Mouse (Mus musculus): ENCODE data around the gene Babam2. TPM values are rescaled to one million over a fixed set of nuclear protein-coding genes. Genes with fewer than 3 reads are reported as not detected.

Gene Babam2
- polyA plus RNA-seq, 1 experiment from 2014 or later, result 53.2 TPM

- WGBS, result 75% methylated on average over 6 of the region's 6 CpGs
- H3K27ac ChIP-seq, result no peak overlapping the region
- no peaks in the 10 kb centered on the region for H3K36me3 ChIP-seq (replicated peaks)
- no peaks in the 10 kb centered on the region for H3K27me3 ChIP-seq (replicated peaks)
- H3K4me1 ChIP-seq, result peaks cover 6% of the 10 kb centered on the region; the same call in 1 of the 2 replicates
- no peak overlapping the region for H3K4me2 ChIP-seq
- no peak overlapping the region for H3K9ac ChIP-seq
- no peak for ATAC-seq (replicated peaks)
- no peaks in the 10 kb centered on the region for H3K9me3 ChIP-seq
- H3K4me3 ChIP-seq, result no peak overlapping the region
These were observed 405.5 kb downstream of the Babam2 start for GRCm38 (mm10) chr5:32102971-32103431.

DNA sequence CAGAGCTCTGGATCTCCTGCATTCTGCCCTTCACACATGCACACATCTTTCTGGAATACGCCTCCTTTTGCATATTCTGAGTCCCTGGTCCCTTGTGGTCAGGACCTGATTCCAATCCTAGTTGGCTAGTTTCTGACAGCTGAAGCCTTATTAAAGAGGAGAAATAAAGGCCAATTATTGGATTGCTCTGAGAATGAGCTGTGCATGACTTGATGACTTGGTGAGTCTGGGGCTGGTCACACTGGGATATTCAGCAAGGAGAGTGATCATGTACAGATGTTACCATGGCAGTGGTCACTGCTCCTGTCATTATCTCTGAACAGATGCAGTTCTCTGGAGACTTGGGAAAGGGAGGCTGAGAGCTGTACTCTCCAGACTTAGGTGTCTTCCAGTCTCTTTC lies 406.1 kb downstream of the Babam2 start:
- Histone ChIP-seq H3K36me3 (replicated peaks) (no peaks in the 10 kb centered on the region), H3K9ac (no peak overlapping the region), H3K4me1 (peaks cover 6% of the 10 kb centered on the region; the same call in 1 of the 2 replicates), H3K4me2 (no peak overlapping the region), H3K27me3 (replicated peaks) (no peaks in the 10 kb centered on the region), H3K27ac (no peak overlapping the region), H3K9me3 (no peaks in the 10 kb centered on the region), H3K4me3 (no peak overlapping the region)
- 93% methylated on average over 1 of the region's 1 CpGs for WGBS
- ATAC-seq (replicated peaks), result no peak

DNA sequence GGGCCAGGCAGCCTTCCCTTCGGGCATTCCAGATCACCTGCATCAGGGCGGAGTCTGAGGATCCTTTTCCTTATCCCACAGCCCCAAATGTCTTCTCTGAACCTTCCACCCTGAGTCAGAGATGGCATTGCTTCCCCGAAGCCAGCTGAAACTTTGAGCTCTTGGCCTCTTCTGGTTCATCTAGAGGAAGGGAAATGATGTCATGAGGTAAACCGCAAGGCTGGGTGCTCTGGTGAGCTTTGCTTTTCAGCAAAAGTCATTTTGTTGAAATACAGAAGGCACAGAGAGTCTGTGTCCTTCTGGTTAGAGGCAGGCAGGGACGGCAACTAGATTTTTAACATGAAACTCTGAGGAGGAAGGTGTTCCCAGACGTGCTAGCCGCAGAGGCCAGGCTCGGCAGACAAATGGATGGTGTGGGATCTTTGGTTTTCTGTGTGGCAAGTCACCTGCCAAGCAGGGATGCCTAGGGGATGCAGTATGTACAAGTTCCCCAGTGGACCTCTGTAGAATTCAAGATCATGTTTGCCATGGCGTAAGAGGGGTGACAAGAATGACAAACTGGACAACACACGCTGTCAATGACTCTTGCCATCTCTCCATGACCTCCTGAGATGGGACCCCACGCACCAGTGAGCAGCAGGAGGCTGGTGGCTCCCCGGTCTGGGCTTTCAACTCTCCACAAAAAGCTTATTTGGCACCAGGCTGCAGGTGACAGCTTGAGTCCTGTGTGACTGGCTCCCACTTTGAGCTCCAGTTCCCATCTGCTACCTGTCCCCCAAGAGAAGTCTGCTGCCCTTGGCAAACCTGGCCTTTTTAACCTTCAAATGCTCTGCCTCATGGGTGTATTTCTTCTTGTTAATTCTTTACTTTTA lies 406.9 kb downstream of the Babam2 start:
- Histone ChIP-seq H3K4me3 (no peak overlapping the region), H3K36me3 (replicated peaks) (no peaks in the 10 kb centered on the region), H3K4me2 (no peak overlapping the region), H3K9me3 (no peaks in the 10 kb centered on the region), H3K27ac (no peak overlapping the region), H3K4me1 (peaks cover 6% of the 10 kb centered on the region; the same call in 1 of the 2 replicates), H3K27me3 (replicated peaks) (no peaks in the 10 kb centered on the region), H3K9ac (no peak overlapping the region)
- 91% methylated on average over 12 of the region's 12 CpGs for WGBS
- ATAC-seq (replicated peaks), result no peak

DNA sequence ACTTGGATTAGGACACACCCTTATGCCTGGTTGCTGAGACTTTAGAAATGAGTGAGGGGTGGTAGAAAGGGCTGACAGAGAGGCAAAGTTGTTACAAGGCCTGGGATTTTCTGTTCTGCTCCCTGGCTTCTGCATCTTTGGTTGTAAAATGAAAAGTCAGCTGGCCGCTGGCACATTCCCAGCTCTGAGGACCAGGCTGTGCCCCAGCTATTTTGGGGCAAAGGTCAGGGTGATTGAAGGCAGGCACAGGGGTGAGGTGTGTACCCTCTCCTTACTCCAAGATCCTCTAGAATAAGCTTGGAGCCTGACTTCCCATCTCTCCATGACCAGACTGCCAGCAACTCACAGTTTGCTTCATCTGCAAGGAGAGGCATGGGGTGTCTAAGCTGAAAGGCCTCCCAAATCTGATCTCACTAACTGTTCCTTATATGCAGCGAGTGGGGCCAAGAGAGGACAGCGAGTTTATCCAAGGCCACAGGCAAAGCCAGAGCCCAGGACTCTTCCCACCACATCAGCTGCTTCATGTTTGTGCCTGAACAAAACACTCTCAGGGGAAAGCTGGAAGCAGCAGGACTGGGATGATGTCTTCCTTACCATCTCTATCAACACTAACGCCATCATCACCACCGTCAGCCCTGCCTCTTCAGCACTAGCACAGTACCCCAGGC lies 409.1 kb downstream of the Babam2 start:
- no peak for ATAC-seq (replicated peaks)
- no peak overlapping the region for H3K4me2 ChIP-seq
- no peak overlapping the region for H3K9ac ChIP-seq
- 89% methylated on average over 5 of the region's 5 CpGs for WGBS
- no peaks in the 10 kb centered on the region for H3K27me3 ChIP-seq (replicated peaks)
- H3K4me3 ChIP-seq, result no peak overlapping the region
- no peaks in the 10 kb centered on the region for H3K36me3 ChIP-seq (replicated peaks)
- H3K27ac ChIP-seq, result no peak overlapping the region
- no peaks in the 10 kb centered on the region for H3K9me3 ChIP-seq
- peaks cover 6% of the 10 kb centered on the region; the same call in 1 of the 2 replicates for H3K4me1 ChIP-seq

DNA sequence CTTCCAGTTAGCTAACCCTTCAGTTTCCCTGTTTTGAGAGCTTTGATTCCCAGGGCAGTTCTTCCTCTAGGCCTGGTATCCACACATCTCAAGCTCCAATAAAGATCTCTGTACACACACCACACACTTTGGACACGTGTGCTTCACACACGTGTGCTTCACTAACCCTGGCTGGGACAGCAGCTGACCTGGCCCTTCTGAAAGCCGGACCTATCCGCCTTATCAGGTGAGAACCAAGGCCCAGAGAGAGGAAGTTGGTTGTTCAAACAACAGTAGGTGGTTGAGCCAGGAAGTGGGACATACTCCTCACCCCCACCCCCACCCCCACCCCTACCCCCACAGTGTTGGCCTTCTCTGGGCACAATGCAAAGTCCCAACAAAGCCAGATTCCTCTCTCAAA lies 413.2 kb downstream of the Babam2 start:
- no peak overlapping the region for H3K9ac ChIP-seq
- no peak for ATAC-seq (replicated peaks)
- H3K4me1 ChIP-seq, result no peaks in the 10 kb centered on the region
- no peak overlapping the region for H3K4me2 ChIP-seq
- H3K36me3 ChIP-seq (replicated peaks), result no peaks in the 10 kb centered on the region
- WGBS, result 91% methylated on average over 4 of the region's 4 CpGs
- H3K27me3 ChIP-seq (replicated peaks), result no peaks in the 10 kb centered on the region
- H3K9me3 ChIP-seq, result no peaks in the 10 kb centered on the region
- no peak overlapping the region for H3K27ac ChIP-seq
- no peak overlapping the region for H3K4me3 ChIP-seq

DNA sequence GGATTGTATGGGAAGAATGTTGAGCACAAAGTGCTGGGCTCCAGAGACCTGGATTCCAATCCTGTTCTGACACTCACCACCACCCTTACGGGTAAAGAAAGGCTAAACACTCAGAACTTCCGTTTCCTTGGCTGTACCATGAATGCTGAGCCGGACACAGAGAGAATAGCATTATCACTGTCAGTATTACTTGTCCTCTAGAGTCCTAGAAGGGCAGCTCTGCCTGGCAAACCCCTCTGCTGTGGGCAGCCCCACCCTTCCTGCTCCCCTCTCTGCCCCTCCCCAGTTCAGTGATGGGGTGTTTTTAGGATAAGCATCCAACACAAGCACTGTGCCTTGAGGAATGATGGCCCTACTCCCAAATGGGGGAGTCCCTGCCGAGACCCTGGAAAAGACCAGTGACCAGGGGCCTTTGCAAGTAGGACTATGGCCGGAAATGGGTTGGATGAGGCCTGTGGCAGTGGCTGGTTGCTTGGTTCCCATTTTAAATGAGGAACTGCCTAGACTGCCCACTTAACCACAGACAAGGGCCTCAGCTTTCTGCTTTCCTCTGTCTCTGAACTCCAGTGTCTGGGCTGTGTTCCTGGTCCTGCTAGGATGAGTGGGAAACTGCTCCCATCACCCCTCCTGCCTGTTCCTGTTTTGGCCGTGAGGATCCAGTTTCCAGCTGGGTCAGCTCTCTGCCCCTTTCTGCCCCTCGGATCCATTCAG lies 414.9 kb downstream of the Babam2 start:
- Histone ChIP-seq H3K27me3 (replicated peaks) (no peaks in the 10 kb centered on the region), H3K9me3 (no peaks in the 10 kb centered on the region), H3K36me3 (replicated peaks) (no peaks in the 10 kb centered on the region), H3K4me3 (no peak overlapping the region), H3K9ac (no peak overlapping the region), H3K27ac (no peak overlapping the region), H3K4me1 (no peaks in the 10 kb centered on the region), H3K4me2 (no peak overlapping the region)
- no peak for ATAC-seq (replicated peaks)
- WGBS, result 79% methylated on average over 7 of the region's 7 CpGs

DNA sequence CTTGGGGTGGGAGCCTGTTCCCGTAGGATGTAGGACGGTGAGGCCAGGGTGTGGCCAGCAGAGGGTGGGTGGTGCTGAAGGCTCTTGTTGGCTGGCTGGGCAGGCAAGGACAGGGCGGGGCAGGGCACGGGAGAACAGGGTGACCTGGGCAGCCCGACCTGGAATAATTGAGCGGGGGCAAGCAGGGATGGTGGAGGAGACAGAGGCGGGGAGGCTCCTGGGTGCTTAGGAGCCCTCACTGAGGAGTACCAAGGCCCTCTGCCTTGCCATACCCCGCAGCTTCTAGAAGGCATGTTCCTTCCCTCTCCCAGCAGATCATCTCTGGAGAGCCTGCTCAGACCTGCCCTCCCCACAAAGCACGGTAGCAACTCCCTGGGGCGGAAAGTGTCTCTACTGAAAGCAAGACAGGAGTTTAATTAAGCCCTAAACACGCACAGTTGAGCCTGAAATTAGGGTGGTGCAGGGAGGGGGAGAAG lies 423.5 kb downstream of the Babam2 start:
- Histone ChIP-seq H3K27me3 (replicated peaks) (no peaks in the 10 kb centered on the region), H3K9ac (no peak overlapping the region), H3K9me3 (no peaks in the 10 kb centered on the region), H3K4me1 (no peaks in the 10 kb centered on the region), H3K36me3 (replicated peaks) (no peaks in the 10 kb centered on the region), H3K4me3 (no peak overlapping the region), H3K27ac (no peak overlapping the region), H3K4me2 (no peak overlapping the region)
- 50% methylated on average over 11 of the region's 11 CpGs for WGBS
- no peak for ATAC-seq (replicated peaks)

DNA sequence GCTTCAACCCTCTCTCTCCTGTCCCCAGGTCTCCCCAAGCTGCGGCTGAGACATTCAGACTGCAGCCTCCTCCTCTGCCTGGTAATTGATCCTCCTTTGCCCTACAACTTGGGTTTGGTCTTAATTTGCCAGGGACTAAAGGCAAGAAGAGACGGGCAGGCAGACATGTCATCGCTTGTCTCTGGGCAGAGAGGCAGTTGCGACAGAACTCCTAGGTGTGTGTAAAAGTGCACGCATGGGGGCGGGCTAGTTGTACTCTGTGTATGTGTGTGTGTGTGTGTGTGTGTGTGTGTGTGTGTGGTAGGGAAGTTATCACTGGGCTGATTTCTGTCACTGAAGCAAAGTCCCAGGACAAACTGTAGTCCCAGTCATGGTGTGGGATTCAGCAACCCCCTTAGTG lies 424.5 kb downstream of the Babam2 start:
- Histone ChIP-seq H3K36me3 (replicated peaks) (no peaks in the 10 kb centered on the region), H3K27ac (no peak overlapping the region), H3K4me2 (no peak overlapping the region), H3K27me3 (replicated peaks) (no peaks in the 10 kb centered on the region), H3K9ac (no peak overlapping the region), H3K9me3 (no peaks in the 10 kb centered on the region), H3K4me1 (no peaks in the 10 kb centered on the region), H3K4me3 (no peak overlapping the region)
- ATAC-seq (replicated peaks), result no peak
- WGBS, result 89% methylated on average over 6 of the region's 6 CpGs

DNA sequence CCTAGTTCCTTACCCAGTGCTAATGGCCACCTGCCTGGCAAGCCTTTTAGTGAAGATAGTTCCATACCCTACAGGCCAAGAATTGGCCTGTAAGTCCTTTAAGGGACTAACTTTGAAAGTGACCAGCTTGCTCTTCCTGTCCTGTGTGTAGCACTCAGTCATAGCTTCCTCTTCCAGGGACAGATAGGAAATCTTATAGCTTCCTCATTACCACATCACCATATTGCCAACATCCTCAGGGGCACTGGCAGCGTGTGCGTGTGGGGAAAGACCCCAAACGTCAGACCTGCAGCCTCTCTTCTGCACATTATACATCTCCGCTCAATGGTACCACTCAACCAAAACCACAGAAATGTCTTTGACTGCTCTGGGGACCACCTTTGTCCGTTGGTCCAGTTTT lies 424.9 kb downstream of the Babam2 start:
- no peaks in the 10 kb centered on the region for H3K9me3 ChIP-seq
- H3K4me2 ChIP-seq, result no peak overlapping the region
- H3K4me1 ChIP-seq, result no peaks in the 10 kb centered on the region
- 81% methylated on average over 5 of the region's 5 CpGs for WGBS
- no peaks in the 10 kb centered on the region for H3K27me3 ChIP-seq (replicated peaks)
- no peak overlapping the region for H3K27ac ChIP-seq
- no peaks in the 10 kb centered on the region for H3K36me3 ChIP-seq (replicated peaks)
- no peak overlapping the region for H3K4me3 ChIP-seq
- no peak overlapping the region for H3K9ac ChIP-seq
- ATAC-seq (replicated peaks), result no peak

DNA sequence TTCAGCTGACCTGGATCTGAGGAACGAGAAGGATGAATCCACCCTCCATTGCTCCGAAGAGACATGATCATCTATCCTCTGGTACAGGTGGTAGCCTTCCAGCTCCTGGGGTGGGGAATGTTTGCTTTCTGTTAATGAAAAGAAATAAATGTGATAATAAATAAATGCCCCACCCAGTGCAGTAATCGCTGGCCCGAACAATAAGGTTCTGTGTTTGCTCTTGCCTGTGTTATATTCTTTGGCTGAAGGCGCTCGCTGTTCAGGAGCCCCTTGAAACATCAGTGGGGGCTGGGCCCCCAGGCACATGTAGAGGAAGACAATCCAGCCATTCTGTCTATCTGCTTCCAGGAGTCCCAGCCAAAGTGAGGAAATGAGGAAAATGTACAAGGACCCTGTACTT lies 427.5 kb downstream of the Babam2 start:
- Histone ChIP-seq H3K27me3 (replicated peaks) (no peaks in the 10 kb centered on the region; the same call in none of the 2 replicates), H3K36me3 (replicated peaks) (no peaks in the 10 kb centered on the region), H3K4me1 (no peaks in the 10 kb centered on the region), H3K9ac (no peak overlapping the region), H3K9me3 (no peaks in the 10 kb centered on the region), H3K27ac (no peak overlapping the region), H3K4me3 (no peak overlapping the region), H3K4me2 (no peak overlapping the region)
- WGBS, result 90% methylated on average over 6 of the region's 6 CpGs
- no peak for ATAC-seq (replicated peaks)

- no peak for ATAC-seq (replicated peaks)
- 75% methylated on average over 3 of the region's 3 CpGs for WGBS
- Histone ChIP-seq H3K4me1 (no peaks in the 10 kb centered on the region), H3K27ac (no peak overlapping the region), H3K9ac (no peak overlapping the region), H3K27me3 (replicated peaks) (peaks cover 14% of the 10 kb centered on the region), H3K4me3 (no peak overlapping the region), H3K4me2 (no peak overlapping the region), H3K9me3 (no peaks in the 10 kb centered on the region), H3K36me3 (replicated peaks) (no peaks in the 10 kb centered on the region)
These were observed 429.7 kb downstream of the Babam2 start for GRCm38 (mm10) chr5:32127226-32127625.

GRCm38 (mm10) chr5:32127927-32128326 lies 430.4 kb downstream of the Babam2 start:
- Histone ChIP-seq H3K36me3 (replicated peaks) (no peaks in the 10 kb centered on the region), H3K27ac (no peak overlapping the region), H3K4me2 (no peak overlapping the region), H3K27me3 (replicated peaks) (peaks cover 15% of the 10 kb centered on the region), H3K4me3 (no peak overlapping the region), H3K9me3 (no peaks in the 10 kb centered on the region), H3K4me1 (no peaks in the 10 kb centered on the region), H3K9ac (no peak overlapping the region)
- ATAC-seq (replicated peaks), result no peak
- WGBS, result 55% methylated on average over 3 of the region's 3 CpGs
